Mouse (Mus musculus): ENCODE data around the gene Hmx2.

- no peak for TF ChIP-seq TAL1 (conservative IDR thresholded peaks at IDR 0.05; ENCODE audit: low read depth, low read length)
- TF ChIP-seq CTCF (IDR thresholded peaks at IDR 0.05; ENCODE audit: low read depth, low read length) = no peak
- no peak for TF ChIP-seq POLR2AphosphoS5 (IDR thresholded peaks at IDR 0.05; ENCODE audit: insufficient replicate concordance, low read depth, low read length)
- no peak for TF ChIP-seq GATA2 (IDR thresholded peaks at IDR 0.05; ENCODE audit: borderline replicate concordance, low read depth, low read length)
- TF ChIP-seq GATA1 (IDR thresholded peaks at IDR 0.05; ENCODE audit: borderline replicate concordance, low read length) = no peak
Measured at GRCm38 (mm10) chr7:131547481-131547880, 1.1 kb upstream of the Hmx2 start.

All from G1E (cell line).